Mouse (Mus musculus): ENCODE measurements around the gene Rrbp1.

The Rrbp1 gene

DNA sequence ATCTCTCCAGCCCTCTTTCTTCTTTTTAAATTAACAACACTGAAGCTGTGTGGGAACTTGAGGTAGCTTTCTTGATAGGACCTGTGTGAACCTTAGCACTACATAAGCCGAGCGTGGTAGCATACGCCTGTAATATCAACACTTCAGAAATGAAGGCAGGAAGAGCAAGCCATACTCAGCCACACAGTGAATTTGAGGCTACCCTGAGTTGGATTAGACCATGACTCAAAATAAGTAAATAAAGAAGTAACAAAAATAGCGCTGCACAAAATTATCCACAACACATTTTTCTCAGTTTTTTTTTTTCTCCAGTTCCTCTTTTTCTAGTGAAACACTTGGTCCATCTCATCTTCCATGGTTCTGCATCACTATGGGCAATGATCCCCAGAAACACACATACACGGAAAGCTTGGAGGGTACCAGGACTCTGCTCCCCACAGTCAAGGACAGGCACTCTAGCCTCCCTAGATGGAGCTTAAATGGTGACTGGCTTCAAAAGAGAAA is 35.9 kb downstream of the Rrbp1 start:
- in situ Hi-C loops (cut with MboI; ENCODE audit: low pct_unique_long_range_greater_than_20kb in 1 of 2, low sequenced_read_pairs in 2 of 2, unreplicated experiment in 1 of 2), result no loop called here

DNA sequence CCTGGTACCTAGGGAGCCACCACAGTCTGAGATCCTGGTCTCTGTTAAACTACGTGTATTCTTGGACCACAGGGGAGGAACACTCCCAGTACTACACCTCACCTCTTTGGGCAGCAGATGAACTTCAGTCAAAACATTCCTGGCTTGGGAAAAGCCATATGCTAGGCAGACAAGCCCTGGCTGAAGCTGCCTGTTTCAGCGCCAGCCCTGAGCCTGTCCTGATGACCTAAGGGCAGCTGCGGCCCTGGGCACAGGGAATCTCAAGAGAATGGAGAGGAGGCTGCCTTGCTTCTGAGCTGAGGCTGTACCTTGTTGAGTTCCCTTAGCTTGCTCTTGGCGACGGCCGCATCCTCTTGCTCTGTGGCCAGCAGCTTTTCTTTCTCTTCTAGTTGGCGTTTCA is 37.9 kb downstream of the Rrbp1 start:
- in situ Hi-C loops (cut with MboI; ENCODE audit: low pct_unique_long_range_greater_than_20kb in 1 of 2, low sequenced_read_pairs in 2 of 2, unreplicated experiment in 1 of 2), result no loop called here

DNA sequence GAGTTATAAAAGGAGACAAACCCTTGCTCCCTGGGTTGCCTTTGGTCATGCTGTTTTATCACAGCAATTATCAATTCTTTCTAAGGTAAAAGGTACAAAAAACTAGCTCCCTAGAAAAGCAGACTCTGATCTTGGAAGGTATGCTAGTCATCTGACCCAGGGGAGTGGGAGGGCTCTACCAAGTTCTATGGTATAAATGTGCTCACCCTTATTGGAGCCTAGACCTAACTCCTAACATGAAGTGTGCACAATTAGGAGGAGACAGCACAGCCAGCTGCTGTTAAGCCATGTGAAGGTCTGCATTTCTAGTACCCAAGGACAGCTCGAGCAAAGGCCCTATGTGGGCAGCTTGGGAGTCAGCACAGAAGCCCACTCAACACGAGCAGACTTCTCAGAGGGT is 39.2 kb downstream of the Rrbp1 start:
- in situ Hi-C loops (cut with MboI; ENCODE audit: low pct_unique_long_range_greater_than_20kb in 1 of 2, low sequenced_read_pairs in 2 of 2, unreplicated experiment in 1 of 2), result no loop called here

DNA sequence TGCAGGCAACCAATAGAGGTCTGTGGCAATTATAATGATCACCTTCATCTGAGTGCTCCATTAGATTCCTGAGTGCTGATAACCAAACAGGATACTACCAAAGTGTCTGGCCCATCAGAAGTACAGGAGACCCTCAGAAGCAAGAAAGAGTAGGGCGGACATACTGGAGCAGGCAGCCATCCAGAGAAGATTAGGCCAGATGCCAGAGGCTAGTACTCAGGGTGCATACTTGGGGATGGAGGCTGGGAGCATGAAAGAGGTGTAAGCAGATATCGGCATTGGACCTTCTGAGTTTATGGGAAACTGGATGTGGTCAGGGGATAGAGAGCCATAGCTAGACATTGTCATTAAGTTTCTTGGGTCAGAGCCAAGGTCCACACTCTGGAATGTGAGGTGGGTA is 40.2 kb downstream of the Rrbp1 start:
- in situ Hi-C loops (cut with MboI; ENCODE audit: low pct_unique_long_range_greater_than_20kb in 1 of 2, low sequenced_read_pairs in 2 of 2, unreplicated experiment in 1 of 2), result no loop called here

DNA sequence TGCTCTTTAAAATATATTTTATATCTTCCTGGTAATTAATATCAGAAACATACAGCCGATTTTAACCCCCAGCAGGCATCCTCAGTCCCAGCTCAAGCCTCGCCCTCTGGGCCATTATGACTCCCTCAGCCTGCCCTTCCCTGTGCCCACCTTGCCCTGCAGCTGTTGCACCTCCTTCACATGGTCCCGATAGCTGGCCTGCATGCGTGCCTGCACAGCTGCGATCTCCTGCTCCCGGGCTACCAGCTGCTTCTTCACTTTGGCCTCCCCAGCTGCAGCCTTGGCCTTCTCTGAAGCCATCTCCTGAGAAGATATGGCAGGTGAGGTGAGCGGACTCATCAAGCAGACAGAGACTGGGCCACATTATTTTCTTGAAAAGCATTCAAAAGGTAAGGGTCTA is 41.8 kb downstream of the Rrbp1 start:
- in situ Hi-C loops (cut with MboI; ENCODE audit: low pct_unique_long_range_greater_than_20kb in 1 of 2, low sequenced_read_pairs in 2 of 2, unreplicated experiment in 1 of 2), result no loop called here

DNA sequence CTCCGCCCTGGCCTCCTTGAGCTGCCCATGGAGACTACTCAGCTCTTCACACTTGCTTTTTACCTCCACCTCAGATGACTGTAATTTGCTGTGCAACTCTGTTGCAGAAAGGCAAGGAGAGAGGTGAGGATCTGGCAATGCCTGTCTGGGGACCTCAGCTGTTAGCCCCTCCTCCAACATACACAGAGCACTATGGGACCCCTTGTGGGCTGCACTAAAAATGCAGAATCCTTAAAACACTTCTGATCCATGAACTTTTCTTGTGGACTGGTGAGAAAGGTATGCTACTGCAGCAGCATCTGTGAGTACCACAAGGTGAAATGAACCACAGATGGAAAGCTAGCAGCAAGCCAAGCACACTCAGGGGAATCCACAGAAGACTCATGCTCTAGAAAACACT is 47.7 kb downstream of the Rrbp1 start:
- in situ Hi-C loops (cut with MboI; ENCODE audit: low pct_unique_long_range_greater_than_20kb in 1 of 2, low sequenced_read_pairs in 2 of 2, unreplicated experiment in 1 of 2), result no loop called here

DNA sequence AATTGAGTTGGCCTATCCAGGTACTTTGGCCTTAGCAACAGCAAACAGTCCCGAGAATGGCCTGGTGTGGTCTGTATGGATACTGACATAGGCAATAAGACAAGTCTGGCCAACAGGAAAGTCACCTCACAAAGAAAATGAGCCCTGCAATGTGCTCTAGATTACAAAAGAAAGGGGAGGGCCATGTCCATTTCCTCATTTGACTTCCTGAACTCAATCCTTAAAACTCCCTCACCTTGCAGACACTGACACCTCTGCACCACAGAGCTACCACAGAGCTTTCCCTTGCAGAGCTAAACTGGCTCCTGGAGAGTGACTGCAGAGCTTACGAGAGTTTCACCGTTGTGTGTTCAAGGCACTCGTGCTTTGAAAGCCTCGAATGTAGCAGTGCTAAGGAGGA is 48.9 kb downstream of the Rrbp1 start:
- in situ Hi-C loops (cut with MboI; ENCODE audit: low pct_unique_long_range_greater_than_20kb in 1 of 2, low sequenced_read_pairs in 2 of 2, unreplicated experiment in 1 of 2), result no loop called here

DNA sequence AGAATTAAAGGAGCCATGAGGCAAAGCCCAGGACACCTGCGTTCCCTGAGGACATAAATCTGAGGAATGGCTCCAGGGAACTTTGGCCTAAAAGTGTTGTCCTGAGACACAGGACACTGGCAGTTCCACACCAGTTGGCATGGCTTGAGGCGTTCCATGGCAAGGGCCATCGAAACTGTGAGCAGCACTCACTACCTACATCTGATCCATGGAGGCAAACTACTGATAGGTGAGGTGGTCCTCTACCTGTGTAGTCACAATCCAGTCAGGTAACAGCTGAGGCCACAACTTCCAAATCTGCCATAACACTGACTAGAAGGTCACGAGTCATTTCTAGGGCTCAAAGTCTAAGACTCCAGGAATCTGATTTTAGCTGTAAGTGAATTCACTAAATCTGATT is 55.3 kb downstream of the Rrbp1 start:
- in situ Hi-C loops (cut with MboI; ENCODE audit: low pct_unique_long_range_greater_than_20kb in 1 of 2, low sequenced_read_pairs in 2 of 2, unreplicated experiment in 1 of 2), result no loop called here

DNA sequence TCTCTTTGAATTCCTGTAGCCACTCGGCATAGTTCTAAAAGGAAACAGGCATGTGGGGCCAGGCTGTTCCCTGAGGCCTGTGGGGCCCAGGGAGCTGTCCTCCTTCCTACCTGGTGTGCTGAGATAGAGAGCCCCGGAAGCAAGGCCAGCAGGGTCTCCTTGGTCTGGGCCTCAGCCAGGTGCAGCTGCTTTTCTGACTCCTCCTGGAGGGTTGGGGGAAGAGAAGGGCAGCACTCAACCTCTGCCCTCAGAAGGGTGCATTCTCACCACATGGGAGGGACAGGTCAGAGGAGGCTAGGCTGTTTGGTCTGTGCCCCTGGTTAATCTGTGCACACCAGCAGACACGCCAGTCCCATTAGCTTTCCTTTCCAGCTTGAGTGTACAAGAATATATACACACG is 56.1 kb downstream of the Rrbp1 start:
- in situ Hi-C loops (cut with MboI; ENCODE audit: low pct_unique_long_range_greater_than_20kb in 1 of 2, low sequenced_read_pairs in 2 of 2, unreplicated experiment in 1 of 2), result no loop called here

DNA sequence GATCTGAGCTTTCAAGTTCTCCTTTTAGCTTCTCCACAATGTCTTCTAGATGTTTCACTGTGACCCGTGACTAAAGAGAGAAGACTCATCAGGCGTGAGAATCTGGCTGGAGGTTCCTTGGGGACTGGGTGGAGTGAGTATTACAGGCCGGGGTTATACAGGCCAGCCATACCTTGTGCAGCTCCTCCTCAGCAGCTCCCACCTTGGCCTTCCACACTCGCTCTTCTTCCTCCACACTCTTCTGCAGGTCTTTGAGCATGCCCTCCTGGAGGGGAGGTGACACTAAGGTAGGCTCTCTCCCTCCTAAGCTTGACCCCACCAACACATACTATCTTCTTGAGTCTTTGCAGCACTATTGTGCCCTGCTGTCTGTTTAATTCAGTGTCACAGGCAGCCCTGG is 57.1 kb downstream of the Rrbp1 start:
- in situ Hi-C loops (cut with MboI; ENCODE audit: low pct_unique_long_range_greater_than_20kb in 1 of 2, low sequenced_read_pairs in 2 of 2, unreplicated experiment in 1 of 2), result no loop called here

DNA sequence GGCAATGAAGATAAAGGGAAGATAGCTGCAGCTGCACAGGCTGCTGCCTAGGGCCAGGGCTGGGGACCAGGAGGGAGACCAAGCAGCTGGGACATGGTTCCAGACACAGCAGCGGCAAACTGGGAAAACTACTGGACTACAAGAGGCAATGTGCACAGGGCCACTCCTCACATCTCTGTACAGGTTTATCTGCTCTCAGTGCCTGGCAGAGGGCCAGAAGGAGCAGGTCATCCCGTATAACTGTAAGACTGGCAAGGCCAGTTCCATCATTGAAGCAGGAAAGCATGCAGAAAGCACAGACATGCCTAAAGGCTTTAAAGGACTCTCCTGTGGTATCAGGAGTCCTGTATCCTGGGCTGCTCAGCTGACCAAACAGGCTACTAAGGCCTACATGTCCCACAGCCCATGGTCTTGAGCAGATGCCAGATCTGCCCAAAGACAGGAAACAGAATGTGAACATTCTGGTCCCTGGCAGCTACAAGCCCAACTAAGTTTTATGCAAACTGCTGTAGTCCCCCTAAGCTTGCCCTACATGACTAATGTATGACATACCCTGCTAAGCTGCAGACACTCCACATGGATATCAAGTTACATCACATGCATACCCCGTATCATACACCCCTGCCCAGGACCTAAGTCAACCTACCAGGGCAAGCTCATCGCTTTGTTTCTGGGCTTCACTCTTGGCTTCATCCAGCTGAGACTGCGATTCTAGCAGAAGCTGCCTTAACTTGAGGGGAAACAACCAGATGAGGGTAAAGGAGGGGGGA is 59.3 kb downstream of the Rrbp1 start:
- in situ Hi-C loops (cut with MboI; ENCODE audit: low pct_unique_long_range_greater_than_20kb in 1 of 2, low sequenced_read_pairs in 2 of 2, unreplicated experiment in 1 of 2), result no loop called here

DNA sequence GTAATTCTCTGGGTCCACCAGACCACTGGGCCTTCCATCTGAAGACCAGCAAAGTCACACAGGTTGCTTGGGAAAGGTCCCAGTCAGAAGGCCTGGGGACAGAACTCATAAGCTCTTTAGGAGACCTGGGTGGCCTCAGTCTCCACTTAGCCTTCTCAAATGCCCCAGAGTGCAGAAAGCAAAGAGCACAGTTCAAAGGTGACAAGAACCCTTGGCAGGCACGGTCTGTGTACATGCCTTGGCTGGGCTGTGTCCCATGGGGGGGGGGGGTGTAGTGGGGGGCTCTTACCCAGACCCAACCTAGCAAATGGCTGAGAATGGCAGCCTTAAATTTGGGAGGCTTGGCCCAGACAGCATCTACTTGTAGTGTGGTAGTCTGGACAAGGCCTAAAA is 60.0 kb downstream of the Rrbp1 start:
- in situ Hi-C loops (cut with MboI; ENCODE audit: low pct_unique_long_range_greater_than_20kb in 1 of 2, low sequenced_read_pairs in 2 of 2, unreplicated experiment in 1 of 2), result no loop called here

DNA sequence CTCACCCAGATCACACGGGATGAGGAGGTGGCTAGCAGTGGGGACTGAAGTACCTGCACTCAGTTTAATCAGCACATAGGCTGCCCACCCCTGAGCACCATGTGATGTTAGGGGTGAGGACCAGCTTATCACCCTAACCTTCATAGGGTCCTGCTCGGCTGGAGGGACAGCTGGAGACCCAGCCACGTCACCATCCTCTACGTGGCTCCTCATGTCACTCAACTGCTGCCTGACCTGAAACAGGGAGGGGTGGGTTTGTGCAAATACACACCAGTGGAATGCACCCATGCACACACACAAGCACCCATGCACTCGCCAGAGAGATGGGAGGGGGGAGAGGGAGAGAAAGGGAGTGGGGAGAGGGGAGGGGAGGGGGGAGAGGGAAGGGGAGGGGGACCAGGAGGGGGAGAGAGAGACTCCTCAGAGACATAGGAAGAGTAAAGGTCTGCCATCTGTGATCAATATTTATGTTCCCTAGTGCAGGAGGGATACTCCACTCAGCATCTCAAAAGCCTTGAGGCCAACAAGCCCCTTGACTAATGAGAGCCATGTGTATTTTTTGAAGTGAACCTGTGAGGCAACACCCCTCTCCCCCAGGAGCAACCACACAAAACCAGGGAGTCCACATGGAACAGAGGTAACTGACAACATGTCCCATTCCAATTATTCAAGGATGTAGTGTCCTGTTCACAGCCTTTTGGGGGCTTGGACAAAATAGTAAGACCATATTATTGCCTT is 60.6 kb downstream of the Rrbp1 start:
- in situ Hi-C loops (cut with MboI; ENCODE audit: low pct_unique_long_range_greater_than_20kb in 1 of 2, low sequenced_read_pairs in 2 of 2, unreplicated experiment in 1 of 2), result no loop called here

DNA sequence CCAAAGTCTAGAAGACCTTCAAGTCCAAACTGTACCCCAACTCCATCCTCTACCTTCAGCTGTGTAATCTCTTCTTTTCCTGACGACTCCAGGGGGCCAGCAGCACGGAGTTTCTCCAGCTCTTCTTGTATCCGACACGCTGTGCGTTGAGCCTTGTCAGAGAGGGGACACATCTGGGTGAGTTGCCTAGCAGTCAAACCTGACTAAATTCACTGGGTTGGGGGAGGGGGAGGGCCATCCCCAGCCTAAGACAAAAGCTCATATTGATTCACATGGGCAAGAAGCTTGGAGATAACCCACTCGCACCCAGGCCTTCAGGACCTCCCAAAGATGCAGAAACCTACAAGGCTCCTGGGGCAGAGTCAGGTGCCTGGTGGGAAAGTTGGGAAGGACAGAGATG is 61.8 kb downstream of the Rrbp1 start:
- in situ Hi-C loops (cut with MboI; ENCODE audit: low pct_unique_long_range_greater_than_20kb in 1 of 2, low sequenced_read_pairs in 2 of 2, unreplicated experiment in 1 of 2), result no loop called here

DNA sequence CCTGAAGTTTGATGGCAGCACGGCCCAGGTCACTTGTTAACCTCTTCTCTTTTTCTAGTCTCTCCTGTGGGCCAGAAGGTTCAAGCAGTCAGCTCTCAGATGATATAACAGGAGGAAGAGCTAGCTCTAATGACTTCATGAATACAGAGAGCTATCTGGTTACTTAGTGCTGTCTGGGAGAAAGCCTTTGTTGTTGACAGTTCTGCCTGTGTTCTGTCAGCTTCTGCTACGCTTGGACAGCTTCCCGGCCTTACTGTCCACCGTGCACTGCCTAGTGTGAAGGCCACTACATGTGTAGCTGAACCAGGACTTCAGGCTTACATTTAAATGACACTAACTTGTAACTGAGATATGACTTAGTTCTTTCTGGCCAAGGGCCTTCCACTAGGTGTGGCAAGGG is 62.6 kb downstream of the Rrbp1 start:
- in situ Hi-C loops (cut with MboI; ENCODE audit: low pct_unique_long_range_greater_than_20kb in 1 of 2, low sequenced_read_pairs in 2 of 2, unreplicated experiment in 1 of 2), result no loop called here

DNA sequence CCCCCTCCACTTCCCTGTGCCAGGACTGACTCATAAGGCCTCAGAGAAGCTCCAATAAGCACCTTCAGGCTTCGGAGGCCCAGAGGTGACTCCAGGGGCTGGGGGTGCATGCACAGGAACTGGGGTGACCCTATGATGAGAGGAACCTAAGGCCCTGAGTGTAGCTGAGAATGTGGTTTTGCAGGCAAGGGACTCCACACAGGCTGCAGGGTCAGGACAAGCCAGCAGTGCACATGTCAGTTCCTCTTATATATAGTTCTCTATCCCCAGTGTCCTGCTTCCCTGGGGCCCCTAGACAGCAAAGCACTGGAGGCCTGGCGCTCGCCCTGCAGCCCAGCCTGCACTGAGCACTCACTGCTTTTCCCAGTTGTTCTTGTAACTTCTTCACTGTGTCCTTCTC is 63.1 kb downstream of the Rrbp1 start:
- in situ Hi-C loops (cut with MboI; ENCODE audit: low pct_unique_long_range_greater_than_20kb in 1 of 2, low sequenced_read_pairs in 2 of 2, unreplicated experiment in 1 of 2), result no loop called here

DNA sequence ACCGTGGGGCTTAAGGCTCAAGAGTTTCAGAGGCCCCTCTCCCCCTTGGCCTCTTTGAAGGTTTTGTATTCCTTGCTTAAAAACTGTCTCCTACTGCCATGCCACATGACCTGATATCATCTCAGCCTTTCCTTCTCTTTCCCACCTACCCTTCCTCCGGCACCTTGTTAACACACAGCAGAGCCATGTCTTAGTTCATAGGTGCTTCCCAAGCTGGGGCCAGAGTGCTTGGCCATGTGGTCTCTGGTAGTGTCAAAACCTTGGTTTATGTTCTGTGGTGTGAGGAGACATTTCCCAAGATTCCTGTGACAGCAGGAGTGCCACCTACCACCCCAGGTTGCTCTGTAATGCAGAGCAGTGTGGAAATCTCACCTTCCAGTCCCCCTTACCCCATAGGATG is 64.7 kb downstream of the Rrbp1 start:
- in situ Hi-C loops (cut with MboI; ENCODE audit: low pct_unique_long_range_greater_than_20kb in 1 of 2, low sequenced_read_pairs in 2 of 2, unreplicated experiment in 1 of 2), result no loop called here

DNA sequence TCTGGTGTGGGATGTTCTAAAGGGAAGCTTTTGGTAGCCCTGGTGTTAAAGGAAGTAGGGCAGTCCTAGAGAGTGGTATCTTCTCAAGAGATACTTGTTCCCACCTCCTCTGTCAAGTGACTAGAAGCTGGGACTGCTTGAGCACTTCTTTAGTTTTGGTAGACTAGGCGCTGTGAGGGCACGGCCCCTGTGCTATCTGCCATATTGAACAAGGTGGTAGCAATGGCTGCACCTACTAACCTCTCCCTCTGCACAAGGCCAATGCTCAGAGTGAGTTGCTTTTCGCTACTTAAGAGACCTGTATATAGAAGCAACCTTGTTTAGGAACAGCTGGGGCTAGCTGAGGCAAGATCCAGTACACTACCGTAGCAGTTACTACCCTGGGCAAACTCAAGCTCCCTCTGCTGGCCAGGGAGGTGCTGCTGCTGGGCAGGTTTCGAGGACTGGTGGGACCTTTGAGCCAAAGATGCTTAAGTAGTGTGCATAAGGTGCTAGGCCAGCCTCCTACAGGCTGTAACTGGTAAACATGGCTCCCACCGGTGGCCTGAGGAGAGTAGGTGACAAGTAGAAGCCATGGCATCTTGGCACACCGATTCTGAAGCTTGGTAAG is 65.5 kb downstream of the Rrbp1 start:
- in situ Hi-C loops (cut with MboI; ENCODE audit: low pct_unique_long_range_greater_than_20kb in 1 of 2, low sequenced_read_pairs in 2 of 2, unreplicated experiment in 1 of 2), result no loop called here

DNA sequence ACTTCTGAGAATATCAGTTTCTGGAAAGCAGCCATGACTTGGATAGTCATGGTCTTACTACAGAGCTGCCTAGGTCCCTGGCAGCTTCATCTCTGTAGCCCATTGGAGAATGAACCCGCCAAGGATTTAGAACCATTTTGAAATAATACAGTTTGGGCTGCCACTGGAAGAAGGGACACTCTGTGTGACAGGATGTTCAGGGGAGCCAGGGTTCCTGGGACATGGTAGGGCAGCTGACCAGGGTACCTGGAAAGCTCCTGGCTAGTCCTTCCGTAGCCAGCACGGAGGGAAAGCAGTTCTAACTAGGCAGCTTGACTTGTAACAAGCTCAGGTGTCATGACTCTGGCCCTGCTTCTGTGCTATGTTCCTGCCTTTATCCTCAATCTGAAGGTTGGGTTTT is 66.3 kb downstream of the Rrbp1 start:
- in situ Hi-C loops (cut with MboI; ENCODE audit: low pct_unique_long_range_greater_than_20kb in 1 of 2, low sequenced_read_pairs in 2 of 2, unreplicated experiment in 1 of 2), result no loop called here

DNA sequence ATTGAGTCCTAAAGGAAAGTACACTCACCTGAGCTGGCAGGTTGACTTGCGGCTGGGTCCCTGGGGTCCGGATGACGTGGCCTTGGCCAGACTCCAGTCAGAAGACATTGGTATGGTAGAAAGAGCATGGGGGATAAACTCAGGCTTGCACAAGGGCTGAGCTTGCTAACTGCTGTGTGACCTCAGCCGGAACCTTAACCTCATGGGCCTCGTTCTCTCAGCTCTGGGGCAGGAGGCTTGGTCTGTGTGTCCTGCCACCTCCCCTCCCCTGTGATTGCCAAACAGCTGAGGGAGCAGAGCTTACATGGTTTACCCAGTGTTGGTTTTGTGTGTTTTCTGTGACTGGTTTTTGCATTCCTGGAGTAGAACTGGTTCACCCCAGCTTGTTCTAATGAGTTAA is 70.7 kb downstream of the Rrbp1 start:
- in situ Hi-C loops (cut with MboI; ENCODE audit: low pct_unique_long_range_greater_than_20kb in 1 of 2, low sequenced_read_pairs in 2 of 2, unreplicated experiment in 1 of 2), result no loop called here
